Mouse (Mus musculus) thymus, adult 2 months (tissue): ENCODE results near the gene Tecpr2. TPM values are rescaled to one million over a fixed set of nuclear protein-coding genes. Genes with fewer than 3 reads are reported as not detected.

Experiments used
- DNase-seq: peaks from one replicate; pipeline ENCODE4 v3.0.0; 2021
- H3K27ac ChIP-seq: fragments of 200-500 bp; 2 replicates; pipeline ENCODE4 v1.5.1; 2012; ENCODE audit warnings: low read length, control low read depth; ENCODE audit not compliant: control insufficient read depth, insufficient read depth
- H3K27me3 ChIP-seq: fragments of 200-500 bp; 2 replicates; pipeline ENCODE4 v1.6.1; 2012; ENCODE audit warnings: mild to moderate bottlenecking, low read length, moderate library complexity, mixed read lengths; ENCODE audit not compliant: control insufficient read depth, insufficient read depth
- H3K36me3 ChIP-seq: fragments of 200-500 bp; 2 replicates; pipeline ENCODE4 v1.6.1; 2012; ENCODE audit warnings: mild to moderate bottlenecking, low read length, moderate library complexity; ENCODE audit not compliant: control insufficient read depth, insufficient read depth
- H3K4me1 ChIP-seq: fragments of 200-500 bp; replicated peaks from 2 replicates; pipeline ENCODE4 v1.6.1; 2012; ENCODE audit warnings: low read length; ENCODE audit not compliant: control insufficient read depth, insufficient read depth
- H3K4me3 ChIP-seq: fragments of 200-500 bp; 2 replicates; pipeline ENCODE4 v1.5.1; 2012; ENCODE audit warnings: mild to moderate bottlenecking, low read length, control low read depth, moderate library complexity; ENCODE audit not compliant: control insufficient read depth, insufficient read depth
- CTCF ChIP-seq: fragments of 200-500 bp; IDR thresholded peaks from 2 replicates; pipeline ENCODE4 v1.5.1; 2012; ENCODE audit warnings: mild to moderate bottlenecking, control low read depth, low read length, moderate library complexity, borderline replicate concordance; ENCODE audit not compliant: control insufficient read depth, poor library complexity, insufficient read depth; ENCODE audit errors: extremely low read depth
- POLR2A ChIP-seq: fragments of 200-500 bp; IDR thresholded peaks from 2 replicates; pipeline ENCODE4 v1.6.1; 2012; ENCODE audit warnings: mild to moderate bottlenecking, low read length, control low read depth, moderate library complexity; ENCODE audit not compliant: control insufficient read depth, poor library complexity, insufficient read depth; ENCODE audit errors: extremely low read depth
- WGBS: fragments of 180-500 bp; shearing (Covaris S2); methylation state at CpG from one replicate; pipeline ENCODE4 v1.1.7; 2018; 5-methylcytosine and 5-hydroxymethylcytosine counted together
- polyA plus RNA-seq: library from polyadenylated mRNA; depleted of rRNA; stranded (reverse); fragments of >200 nt; gene quantifications from 2 replicates; pipeline ENCODE4 v1.2.3, GENCODE M21; 2012

Tecpr2 gene
- polyA plus RNA-seq, 1 experiment, result 9.3 TPM

- WGBS, result 53% methylated on average over 9 of the region's 9 CpGs
- DNase-seq, result no peak
- no peak overlapping the region for H3K27ac ChIP-seq
- H3K4me3 ChIP-seq, result no peak overlapping the region
- no peak for TF ChIP-seq POLR2A
- TF ChIP-seq CTCF, result no peak
- no peaks in the 10 kb centered on the region for H3K27me3 ChIP-seq
- no peaks in the 10 kb centered on the region for H3K36me3 ChIP-seq
- 0 out of 2 replicates have a peak, but pooled peaks cover 5% of the 10 kb centered on the region for H3K4me1 ChIP-seq
Observed at GRCm38 (mm10) chr12:110985141-110985540, 96.1 kb downstream of the Tecpr2 start.

GRCm38 (mm10) chr12:110986536-110987425, 97.7 kb downstream of the Tecpr2 start:
- H3K27me3 ChIP-seq, result no peaks in the 10 kb centered on the region
- no peak overlapping the region for H3K4me3 ChIP-seq
- TF ChIP-seq POLR2A, result no peak
- TF ChIP-seq CTCF, result no peak
- H3K4me1 ChIP-seq, result peaks cover 8% of the 10 kb centered on the region; the same call in 1 of the 2 replicates
- WGBS, result 95% methylated on average over 11 of the region's 11 CpGs
- H3K36me3 ChIP-seq, result no peaks in the 10 kb centered on the region
- DNase-seq, result no peak
- H3K27ac ChIP-seq, result no peak overlapping the region

- TF ChIP-seq CTCF, result no peak
- TF ChIP-seq POLR2A, result no peak
- H3K4me3 ChIP-seq, result no peak overlapping the region
- DNase-seq, result no peak
- H3K36me3 ChIP-seq, result no peaks in the 10 kb centered on the region
- H3K27ac ChIP-seq, result no peak overlapping the region
- no peaks in the 10 kb centered on the region for H3K27me3 ChIP-seq
- peaks cover 4% of the 10 kb centered on the region; the same call in 1 of the 2 replicates for H3K4me1 ChIP-seq
- 95% methylated on average over 3 of the region's 3 CpGs for WGBS
Observed at GRCm38 (mm10) chr12:110989409-110989808, 100.3 kb downstream of the Tecpr2 start.

GRCm38 (mm10) chr12:110990500-110990899, 101.4 kb downstream of the Tecpr2 start:
- DNase-seq, result no peak
- Histone ChIP-seq H3K27ac (no peak overlapping the region), H3K4me1 (peaks cover 4% of the 10 kb centered on the region; the same call in 1 of the 2 replicates), H3K36me3 (no peaks in the 10 kb centered on the region), H3K27me3 (no peaks in the 10 kb centered on the region), H3K4me3 (no peak overlapping the region)
- TF ChIP-seq CTCF, result no peak
- TF ChIP-seq POLR2A, result no peak
- WGBS, result 97% methylated on average over 7 of the region's 7 CpGs

- Histone ChIP-seq H3K36me3 (no peaks in the 10 kb centered on the region), H3K27ac (peak overlapping the region; percentile 12; the same call in 1 of the 2 replicates), H3K4me1 (peaks cover 4% of the 10 kb centered on the region; the same call in 1 of the 2 replicates), H3K27me3 (no peaks in the 10 kb centered on the region), H3K4me3 (peak overlapping the region; percentile 60)
- TF ChIP-seq CTCF (peak; percentile 75; the same call in 1 of the 2 replicates), POLR2A (no peak)
- 4% methylated on average over 23 of the region's 23 CpGs for WGBS
- DNase-seq, result peak; percentile 88
Observed at GRCm38 (mm10) chr12:110991361-110992127, 102.5 kb downstream of the Tecpr2 start.

- DNase-seq, result peak; percentile 93
- Histone ChIP-seq H3K4me3 (peak overlapping the region; percentile 60), H3K27ac (peak overlapping the region; percentile 12; the same call in 1 of the 2 replicates), H3K4me1 (peaks cover 4% of the 10 kb centered on the region; the same call in 1 of the 2 replicates), H3K27me3 (no peaks in the 10 kb centered on the region), H3K36me3 (no peaks in the 10 kb centered on the region)
- WGBS, result under 1% methylated on average over 24 of the region's 24 CpGs
- TF ChIP-seq CTCF (peak; percentile 99), POLR2A (no peak)
Observed at GRCm38 (mm10) chr12:110992128-110992553, 103.1 kb downstream of the Tecpr2 start.
